ENCODE assay signal across 10 mouse cellular contexts in genomic region chr8:71707874-71708273, GRCm38 (mm10). TPM values are rescaled to one million over a fixed set of nuclear protein-coding genes. Genes with fewer than 3 reads are reported as not detected.
DNase-seq lines count a peak whose midpoint lies in the region; ATAC-seq and TF ChIP-seq lines count a peak whose summit lies in the region.
"Had no signal": no experiment of that assay in that cellular context is flagged by ENCODE, and none has a peak within 500 bp of the region (broad histone marks: within the 10 kb centered on the region; RNA-seq: fewer than 3 reads in every experiment).

No protein-coding gene starts in this region.

- no peak overlapping the region for H3K27ac ChIP-seq in heart, embryonic 11.5 days (ENCODE audit: low read depth, low read length)
- H3K27ac ChIP-seq: limb, embryonic 12.5 days had no signal

- H3K9me3 ChIP-seq in heart, embryonic 11.5 days (replicated peaks; ENCODE audit: control insufficient read depth, low read length) = no peaks in the 10 kb centered on the region
- no peaks in the 10 kb centered on the region for H3K9me3 ChIP-seq in E14TG2a.4 (ENCODE audit: low read length)
- H3K9me3 ChIP-seq: limb, embryonic 12.5 days had no signal

- no peak overlapping the region for H3K4me3 ChIP-seq in heart, embryonic 11.5 days (ENCODE audit: low read depth, low read length)
- no peak overlapping the region for H3K4me3 ChIP-seq in E14TG2a.4 (replicated peaks; ENCODE audit: low read length)
- H3K4me3 ChIP-seq: erythroblast, embryonic 14.5 days; limb, embryonic 12.5 days had no signal

- DNase-seq in heart, postnatal 4 days = peak; percentile 66
- DNase-seq in 3T3-L1 (ENCODE audit: low read depth, low spot score) = peak; percentile 71
- peak; percentile 38 to 55 for DNase-seq in cerebellum, postnatal 36 days
- peak; percentile 31 for DNase-seq in lung, postnatal 25 days (ENCODE audit: low spot score)
- DNase-seq in spleen, postnatal 4 days (ENCODE audit: low spot score in 2 of 2) = peak; percentile 77 to 91
- DNase-seq in gastrocnemius, adult 18-20 months (ENCODE audit: low spot score) = no peak

- TF ChIP-seq CTCF in E14TG2a.4 (conservative IDR thresholded peaks at IDR 0.05; ENCODE audit: low read length) = peak; percentile 89

- H3K27me3 ChIP-seq in heart, embryonic 11.5 days (ENCODE audit: control insufficient read depth, insufficient read depth, low read length) = peaks cover 56% of the 10 kb centered on the region
- H3K27me3 ChIP-seq in E14TG2a.4 (ENCODE audit: insufficient read depth, low read length) = peaks cover 17% of the 10 kb centered on the region

- no peaks in the 10 kb centered on the region for H3K36me3 ChIP-seq in heart, embryonic 11.5 days (ENCODE audit: control insufficient read depth, insufficient read depth, low read length)
- H3K36me3 ChIP-seq in E14TG2a.4 (ENCODE audit: insufficient read depth, low read length) = peaks cover 22% of the 10 kb centered on the region
- H3K36me3 ChIP-seq: limb, embryonic 12.5 days had no signal

- H3K9ac ChIP-seq in heart, embryonic 11.5 days (ENCODE audit: low read depth, low read length) = no peak overlapping the region
- H3K9ac ChIP-seq: limb, embryonic 12.5 days had no signal

- no peak overlapping the region for H3K4me2 ChIP-seq in heart, embryonic 11.5 days
- H3K4me2 ChIP-seq: limb, embryonic 12.5 days had no signal

- H3K4me1 ChIP-seq in heart, embryonic 11.5 days (ENCODE audit: control insufficient read depth, insufficient read depth, low read length) = 0 out of 2 replicates have a peak, but pooled peaks cover 4% of the 10 kb centered on the region
- peaks cover 57% of the 10 kb centered on the region for H3K4me1 ChIP-seq in E14TG2a.4 (replicated peaks; ENCODE audit: low read depth, low read length)

- ATAC-seq in heart, embryonic 11.5 days (replicated peaks; ENCODE audit: insufficient number of reproducible peaks, low FRiP score, low TSS enrichment) = no peak

- 30% methylated on average over 8 of the region's 8 CpGs for WGBS in heart, embryonic 11.5 days (ENCODE audit: insufficient replicate concordance)

RNA-seq across cellular contexts. Expression of gene B3gnt3, which starts 6.3 kb away (rescaled TPM):
- total RNA-seq in heart, postnatal 4 days (2021) = 1 to 10 TPM; 7.5 to 7.6 TPM
- 1.4 and 1.8 TPM in 2 replicates for polyA plus RNA-seq in heart, embryonic 11.5 days (2014; fragmentation: Nextera tagmentation; extraction: Ambion mirVana)
- total RNA-seq in gastrocnemius, adult 18-20 months (2021) = 1 to 10 TPM; 1.7 to 2.4 TPM

RNA-seq across cellular contexts. Expression of gene Fcho1, which starts 17.6 kb away (rescaled TPM):
- total RNA-seq in heart, postnatal 4 days (2021) = 1 to 10 TPM; 1.6 to 2.4 TPM
- polyA plus RNA-seq in heart, embryonic 11.5 days (2014; fragmentation: Nextera tagmentation; extraction: Ambion mirVana) = 0.83 and 1.2 TPM in 2 replicates
- not detected for total RNA-seq in gastrocnemius, adult 18-20 months (2021)

RNA-seq across cellular contexts. Expression of gene Insl3, which starts 18.9 kb away (rescaled TPM):
- 1 to 10 TPM; 6.6 to 6.9 TPM for total RNA-seq in heart, postnatal 4 days (2021)
- polyA plus RNA-seq in heart, embryonic 11.5 days (2014; fragmentation: Nextera tagmentation; extraction: Ambion mirVana) = 0.61 and 0.89 TPM in 2 replicates
- under 1 TPM; 0.78 TPM for total RNA-seq in gastrocnemius, adult 18-20 months (2021)

RNA-seq across cellular contexts. Expression of gene Jak3, which starts 31.8 kb away (rescaled TPM):
- 10 to 100 TPM; 15.8 TPM for total RNA-seq in heart, postnatal 4 days (2021)
- polyA plus RNA-seq in heart, embryonic 11.5 days (2014; fragmentation: Nextera tagmentation; extraction: Ambion mirVana) = 4.9 and 5.3 TPM in 2 replicates
- total RNA-seq in gastrocnemius, adult 18-20 months (2021) = 1 to 10 TPM; 1.4 to 2.2 TPM

RNA-seq across cellular contexts. Expression of gene Unc13a, which starts 36.3 kb away (rescaled TPM):
- total RNA-seq in heart, postnatal 4 days (2021) = 1 to 10 TPM; 1.3 to 1.4 TPM
- 0.63 and 0.65 TPM in 2 replicates for polyA plus RNA-seq in heart, embryonic 11.5 days (2014; fragmentation: Nextera tagmentation; extraction: Ambion mirVana)
- total RNA-seq in gastrocnemius, adult 18-20 months (2021) = not detected

Comparison
In these comparisons a context has a peak if more than half of its experiments do, and no peak if none do; other contexts are left out.
1. RNA of gene Insl3, which starts 18.9 kb away (total RNA-seq): 6.6 to 6.9 TPM in heart, postnatal 4 days; 0.78 TPM in gastrocnemius, adult 18-20 months; every median in the first group is over 4 times any median in the second.